Mouse (Mus musculus) neural tube, embryonic 15.5 days (tissue): Measurements from ENCODE around the gene Paqr6. TPM values are rescaled to one million over a fixed set of nuclear protein-coding genes. Genes with fewer than 3 reads are reported as not detected.
"Not testable (repeated sequence)": the region's sequence is repeated elsewhere in the genome, so short reads cannot be mapped to it uniquely, and the experiment has no call there.

Experiments
- ATAC-seq: fragments of 200-750 bp; cut with Nextera tagmentation; 2 replicates; pipeline ENCODE4 v1.8.0; 2017; ENCODE audit warnings: mild to moderate bottlenecking, moderate TSS enrichment, moderate library complexity; ENCODE audit not compliant: low FRiP score
- H3K27ac ChIP-seq: fragments of 300-500 bp; sonication (generic); replicated peaks from 2 replicates; pipeline ENCODE4 v1.5.1; 2015; ENCODE audit warnings: mild to moderate bottlenecking, inconsistent platforms
- H3K27me3 ChIP-seq: fragments of 300-500 bp; sonication (generic); replicated peaks from 2 replicates; pipeline ENCODE4 v1.6.1; 2015; ENCODE audit warnings: inconsistent platforms
- H3K36me3 ChIP-seq: fragments of 300-500 bp; sonication (generic); 2 replicates; pipeline ENCODE4 v1.6.1; 2015; ENCODE audit warnings: inconsistent platforms
- H3K4me1 ChIP-seq: fragments of 300-500 bp; sonication (generic); 2 replicates; pipeline ENCODE4 v1.6.1; 2015; ENCODE audit warnings: inconsistent platforms
- H3K4me2 ChIP-seq: fragments of 300-500 bp; sonication (generic); 2 replicates; pipeline ENCODE4 v1.6.1; 2015; ENCODE audit warnings: inconsistent platforms, mild to moderate bottlenecking, moderate library complexity
- H3K4me3 ChIP-seq: fragments of 300-500 bp; sonication (generic); replicated peaks from 2 replicates; pipeline ENCODE4 v1.5.1; 2015; ENCODE audit warnings: mild to moderate bottlenecking, inconsistent platforms
- H3K9ac ChIP-seq: fragments of 300-500 bp; sonication (generic); replicated peaks from 2 replicates; pipeline ENCODE4 v1.6.1; 2015; ENCODE audit warnings: mild to moderate bottlenecking, inconsistent platforms
- H3K9me3 ChIP-seq: fragments of 300-500 bp; sonication (generic); replicated peaks from 2 replicates; pipeline ENCODE4 v1.6.1; 2016; ENCODE audit warnings: inconsistent platforms
- WGBS: fragments of 180-500 bp; shearing (Covaris S2); methylation state at CpG from one replicate; pipeline ENCODE4 v1.1.7; 2015; ENCODE audit warnings: mixed read lengths; 5-methylcytosine and 5-hydroxymethylcytosine counted together
- polyA plus RNA-seq: library from polyadenylated mRNA; unstranded; fragments of >200 nt; fragmentation: Nextera tagmentation; extraction: Ambion mirVana; gene quantifications from 2 replicates; pipeline ENCODE4 v1.2.1, GENCODE M21; 2015

Gene Paqr6
- polyA plus RNA-seq, 1 experiment from 2014 or later, result 1.6 TPM

- H3K27me3 ChIP-seq, result peaks cover 18% of the 10 kb centered on the region
- H3K4me1 ChIP-seq, H3K9me3 ChIP-seq, H3K36me3 ChIP-seq, H3K27ac ChIP-seq, H3K4me2 ChIP-seq, H3K9ac ChIP-seq, H3K4me3 ChIP-seq: not testable (repeated sequence)
- 37% methylated on average over 3 of the region's 7 CpGs for WGBS
- ATAC-seq, result 0 out of 2 replicates have a peak, but pooled peaks have one; percentile 22
These were observed 3.1 kb downstream of the Paqr6 start for GRCm38 (mm10) chr3:88367517-88367916.

DNA sequence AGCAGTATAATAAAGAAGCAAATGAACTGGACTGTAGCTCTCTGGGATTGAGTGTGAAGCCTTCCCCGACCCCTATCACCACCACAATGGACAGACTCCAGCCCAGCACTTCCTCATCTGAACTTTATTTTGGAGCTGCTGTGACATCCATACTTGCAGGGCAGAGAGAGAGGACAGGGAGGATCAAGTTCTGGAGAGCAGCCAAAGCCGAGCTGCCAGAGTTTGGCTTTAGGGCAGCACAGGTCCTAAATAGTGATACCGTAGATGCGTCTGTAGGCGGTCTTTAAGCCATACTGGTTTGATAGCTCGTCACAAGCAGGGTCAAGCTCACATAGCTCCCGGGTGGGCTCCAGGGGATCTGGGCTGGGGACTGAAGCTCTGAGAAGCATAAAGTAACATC is 4.1 kb downstream of the Paqr6 start:
- not testable (repeated sequence) for ATAC-seq

DNA sequence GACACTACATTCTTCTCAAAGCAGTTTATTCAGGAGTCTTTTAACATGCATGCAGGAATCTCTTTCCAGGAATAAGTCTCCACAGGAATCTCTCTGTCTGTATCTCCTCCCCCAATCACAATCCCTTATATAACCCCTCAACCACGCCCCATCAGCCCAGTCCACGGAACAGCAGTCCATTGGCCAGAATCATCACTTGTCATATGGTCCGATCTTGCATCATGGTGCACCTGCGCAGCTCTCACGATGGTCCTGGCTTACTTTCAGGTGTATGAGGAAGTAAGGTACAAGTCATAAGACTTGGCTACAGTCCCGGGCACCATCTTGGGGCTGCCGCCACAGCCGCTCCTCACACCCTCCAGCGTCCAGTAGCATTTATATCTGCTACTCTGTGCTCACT is 8.3 kb downstream of the Paqr6 start, which contains the start of gene Bglap3:
Gene Bglap3 (minus strand): TSS at position 101 of the 400 bp plus-strand sequence.
- not testable (repeated sequence) for H3K9ac ChIP-seq, H3K36me3 ChIP-seq, H3K4me2 ChIP-seq, H3K27ac ChIP-seq, H3K27me3 ChIP-seq, H3K4me1 ChIP-seq, ATAC-seq, H3K9me3 ChIP-seq, H3K4me3 ChIP-seq
- 96% methylated on average over 9 of the region's 9 CpGs for WGBS

More for the DNA sequence above, 4.1 kb downstream of the Paqr6 start:
- not testable (repeated sequence) for H3K4me1 ChIP-seq, H3K9me3 ChIP-seq, H3K36me3 ChIP-seq, H3K27ac ChIP-seq, H3K9ac ChIP-seq, H3K4me2 ChIP-seq, H3K4me3 ChIP-seq
- 89% methylated on average over 7 of the region's 7 CpGs for WGBS
- H3K27me3 ChIP-seq, result peaks cover 18% of the 10 kb centered on the region

DNA sequence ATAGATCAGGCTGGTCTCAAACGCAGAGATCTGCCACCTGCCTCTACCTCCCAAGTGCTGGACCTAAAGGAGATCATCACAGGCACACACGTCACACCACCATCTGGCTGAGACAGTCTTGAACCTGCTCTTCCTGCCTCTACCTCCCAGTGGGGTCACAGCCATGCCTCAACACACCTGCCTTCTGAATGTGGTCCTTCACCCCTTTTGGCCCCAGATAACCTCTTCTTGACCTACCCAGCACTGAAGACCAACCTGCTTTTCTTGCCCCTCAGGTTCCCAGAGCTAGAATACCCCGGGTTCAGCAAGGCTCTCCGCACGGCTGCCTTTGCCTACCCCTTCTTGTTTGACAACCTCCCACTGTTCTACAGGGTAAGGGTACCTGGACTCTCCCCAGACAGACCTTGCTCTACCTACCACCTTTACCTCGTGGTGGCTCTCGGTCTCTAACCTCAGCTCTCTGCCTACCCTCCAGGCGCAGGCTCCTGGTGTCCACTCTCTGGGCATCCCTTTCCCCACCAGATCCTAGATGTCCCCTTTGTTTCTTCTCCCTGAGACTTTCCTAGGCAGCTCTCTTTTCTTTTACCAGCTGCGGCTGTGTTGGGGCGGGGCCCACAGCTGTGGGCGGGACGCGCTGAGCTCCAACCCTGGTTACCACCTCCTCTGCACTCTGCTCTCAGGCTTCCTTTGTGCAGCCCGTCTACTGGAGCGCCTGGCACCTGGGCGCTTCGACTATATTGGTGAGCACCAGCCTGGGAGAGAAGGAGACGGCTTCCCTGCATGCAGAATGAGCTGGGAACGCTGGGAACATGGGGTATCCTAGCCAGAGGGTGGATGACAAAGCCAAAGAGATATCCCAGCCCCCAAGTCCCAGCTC is 11.6 kb downstream of the Paqr6 start:
- Histone ChIP-seq H3K27ac (peak overlapping the region; percentile 61; the same call in 1 of the 2 replicates), H3K4me2 (peak overlapping the region; percentile 46)
- H3K9me3 ChIP-seq, H3K36me3 ChIP-seq, H3K4me3 ChIP-seq, H3K27me3 ChIP-seq, H3K9ac ChIP-seq, H3K4me1 ChIP-seq: not testable (repeated sequence)
- WGBS, result 11% methylated on average over 19 of the region's 19 CpGs
- ATAC-seq, result peak; percentile 91

DNA sequence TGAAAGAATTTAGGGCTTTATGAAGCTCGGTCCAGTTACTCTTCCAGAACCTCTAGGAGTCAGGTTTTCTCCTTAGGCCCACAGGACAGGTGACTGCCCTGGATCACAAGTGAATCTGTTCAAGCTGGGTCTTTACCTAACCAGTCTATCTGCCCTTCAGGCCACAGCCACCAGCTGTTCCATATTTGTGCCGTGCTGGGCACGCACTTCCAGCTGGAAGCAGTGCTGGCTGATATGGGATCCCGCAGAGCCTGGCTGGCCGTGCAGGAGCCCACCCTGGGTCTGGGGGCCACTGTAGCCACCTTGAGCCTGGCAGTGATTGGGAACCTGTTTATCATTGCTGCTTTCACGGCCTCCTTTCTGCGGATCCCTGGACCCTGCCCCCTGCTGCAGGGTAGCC is 12.3 kb downstream of the Paqr6 start:
- H3K9ac ChIP-seq, result not testable (repeated sequence)
- H3K4me2 ChIP-seq, result peak overlapping the region; percentile 46

DNA sequence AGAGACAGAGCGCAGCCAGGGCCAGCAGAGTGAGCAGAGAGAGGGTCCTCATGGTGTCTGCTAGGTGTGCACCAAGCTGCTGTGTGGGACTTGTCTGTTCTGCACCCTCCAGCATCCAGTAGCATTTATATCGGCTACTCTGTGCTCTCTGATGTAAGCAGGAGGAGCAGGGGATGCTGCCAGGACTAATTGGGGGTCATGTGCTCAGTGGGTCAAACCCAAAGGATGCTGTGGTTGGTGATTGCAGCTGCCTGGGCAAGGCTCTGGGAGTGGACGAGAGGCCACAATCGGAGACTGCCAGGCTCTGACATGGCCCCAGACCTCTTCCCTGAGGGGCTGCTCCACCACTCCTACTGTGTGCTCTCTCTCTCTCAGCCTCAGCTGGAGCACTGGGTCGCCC is 14.2 kb downstream of the Paqr6 start, which contains the start of gene Bglap2:
Gene Bglap2 (minus strand): TSS at position 101 of the 400 bp plus-strand sequence.
- H3K9me3 ChIP-seq, H3K4me3 ChIP-seq, H3K36me3 ChIP-seq, H3K4me2 ChIP-seq, ATAC-seq, H3K9ac ChIP-seq, H3K27me3 ChIP-seq, H3K27ac ChIP-seq: not testable (repeated sequence)
- peaks cover 13% of the 10 kb centered on the region for H3K4me1 ChIP-seq
- WGBS, result 76% methylated on average over 5 of the region's 5 CpGs

More for the DNA sequence above, 12.3 kb downstream of the Paqr6 start:
- H3K4me1 ChIP-seq, H3K4me3 ChIP-seq, H3K27me3 ChIP-seq, H3K36me3 ChIP-seq, H3K9me3 ChIP-seq: not testable (repeated sequence)
- ATAC-seq, result peak; percentile 37; the same call in 1 of the 2 replicates
- H3K27ac ChIP-seq, result peak overlapping the region; percentile 61; the same call in 1 of the 2 replicates
- WGBS, result 24% methylated on average over 7 of the region's 7 CpGs

- not testable (repeated sequence) for H3K4me1 ChIP-seq, H3K9ac ChIP-seq, H3K27me3 ChIP-seq, H3K36me3 ChIP-seq, H3K9me3 ChIP-seq
- peak; percentile 92 for ATAC-seq
- Histone ChIP-seq H3K4me2 (peak overlapping the region; percentile 54), H3K4me3 (peak overlapping the region; percentile 25), H3K27ac (peak overlapping the region; percentile 63)
- 4% methylated on average over 19 of the region's 22 CpGs for WGBS
These were observed 17.3 kb downstream of the Paqr6 start for GRCm38 (mm10) chr3:88381389-88382315.

- peak overlapping the region; percentile 54 for H3K4me2 ChIP-seq
- H3K27ac ChIP-seq, H3K4me1 ChIP-seq, H3K27me3 ChIP-seq, H3K9me3 ChIP-seq, H3K36me3 ChIP-seq, H3K4me3 ChIP-seq, H3K9ac ChIP-seq: not testable (repeated sequence)
- WGBS, result 27% methylated on average over 3 of the region's 7 CpGs
- ATAC-seq, result peak; percentile 53
These were observed 18.0 kb downstream of the Paqr6 start for GRCm38 (mm10) chr3:88382383-88382782.

- H3K4me3 ChIP-seq, result no peak within 1 kb of the TSS
- no peak within 1 kb of the TSS for H3K9ac ChIP-seq
- no peaks in the 10 kb centered on the region for H3K9me3 ChIP-seq
- no peaks in the 10 kb centered on the region for H3K27me3 ChIP-seq
- no peak for ATAC-seq
- H3K4me1 ChIP-seq, result peaks cover 7% of the 10 kb centered on the region
- H3K36me3 ChIP-seq, result no peaks in the 10 kb centered on the region
- no peak within 1 kb of the TSS for H3K27ac ChIP-seq
- H3K4me2 ChIP-seq, result no peak within 1 kb of the TSS
- WGBS, result 69% methylated on average over 5 of the region's 5 CpGs
These were observed 20.0 kb downstream of the Paqr6 start, which contains the start of gene Bglap for GRCm38 (mm10) chr3:88384364-88384763. Gene Bglap, minus strand, starts transcription at chr3:88384464.

GRCm38 (mm10) chr3:88393776-88394375 is 29.5 kb downstream of the Paqr6 start:
- WGBS, result 86% methylated on average over 9 of the region's 9 CpGs
- no peak overlapping the region for H3K4me3 ChIP-seq
- H3K27ac ChIP-seq, result no peak overlapping the region
- no peaks in the 10 kb centered on the region for H3K27me3 ChIP-seq
- H3K4me2 ChIP-seq, result no peak overlapping the region
- H3K9me3 ChIP-seq, result no peaks in the 10 kb centered on the region
- no peaks in the 10 kb centered on the region for H3K4me1 ChIP-seq
- H3K9ac ChIP-seq, result no peak overlapping the region
- ATAC-seq, result no peak
- no peaks in the 10 kb centered on the region for H3K36me3 ChIP-seq

DNA sequence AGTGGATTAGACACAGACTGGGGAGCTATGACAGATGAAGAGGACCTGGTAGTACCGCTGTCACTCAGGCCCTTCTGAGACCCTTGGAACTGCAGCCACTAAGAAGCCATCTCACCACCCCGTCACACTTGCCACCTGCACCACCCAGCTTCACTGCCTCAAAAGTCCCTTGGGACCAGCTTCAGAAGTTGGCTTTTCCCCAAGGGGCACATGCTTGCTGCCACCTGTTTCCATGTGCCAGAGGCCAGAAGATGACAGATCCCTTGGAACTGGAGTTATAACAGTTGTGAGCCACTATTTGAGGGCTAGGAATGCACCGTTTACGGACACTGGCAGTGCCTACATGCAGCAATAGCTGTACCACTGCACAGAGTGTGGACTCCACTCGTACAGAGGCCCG is 30.9 kb downstream of the Paqr6 start:
- H3K4me1 ChIP-seq, result no peaks in the 10 kb centered on the region
- 93% methylated on average over 6 of the region's 6 CpGs for WGBS
- ATAC-seq, result no peak

More for the DNA sequence above, 30.9 kb downstream of the Paqr6 start:
- Histone ChIP-seq H3K9ac (no peak overlapping the region), H3K27ac (no peak overlapping the region), H3K4me2 (no peak overlapping the region), H3K27me3 (no peaks in the 10 kb centered on the region), H3K4me3 (no peak overlapping the region), H3K9me3 (no peaks in the 10 kb centered on the region), H3K36me3 (no peaks in the 10 kb centered on the region)
